Mouse (Mus musculus) T-helper 2 cell (primary cell): ENCODE results near the gene Wdr93.

ENCODE experiments used
- in situ Hi-C: fragments of 300-600 bp; cut with MboI, MseI; formaldehyde crosslinking; loops from one replicate; pipeline ENCODE4 v1.15.1; 2025; ENCODE audit warnings: high pct_unique_total_duplicates

The Wdr93 gene

DNA sequence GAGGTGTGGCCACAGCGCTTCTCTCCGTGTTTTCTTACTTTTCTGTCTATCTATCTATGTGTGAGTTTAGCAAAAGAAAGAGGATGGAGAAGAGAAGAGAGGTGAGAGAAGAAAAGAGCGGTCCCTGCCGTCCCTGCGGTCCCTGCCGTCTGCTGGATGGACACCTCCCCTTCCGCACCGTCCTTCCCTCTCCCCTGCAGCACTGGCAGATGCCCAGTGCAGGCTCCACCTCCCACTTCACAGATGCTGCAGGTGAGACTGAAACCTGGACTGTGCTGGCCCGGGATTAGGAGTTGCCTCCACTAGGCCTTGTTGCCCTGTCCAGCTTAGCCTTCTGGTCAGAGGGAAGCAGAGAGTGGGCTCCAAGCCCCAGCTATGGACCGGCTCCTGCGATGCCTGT is 58.4 kb downstream of the Wdr93 start:
- in situ Hi-C loops = no loop called here

DNA sequence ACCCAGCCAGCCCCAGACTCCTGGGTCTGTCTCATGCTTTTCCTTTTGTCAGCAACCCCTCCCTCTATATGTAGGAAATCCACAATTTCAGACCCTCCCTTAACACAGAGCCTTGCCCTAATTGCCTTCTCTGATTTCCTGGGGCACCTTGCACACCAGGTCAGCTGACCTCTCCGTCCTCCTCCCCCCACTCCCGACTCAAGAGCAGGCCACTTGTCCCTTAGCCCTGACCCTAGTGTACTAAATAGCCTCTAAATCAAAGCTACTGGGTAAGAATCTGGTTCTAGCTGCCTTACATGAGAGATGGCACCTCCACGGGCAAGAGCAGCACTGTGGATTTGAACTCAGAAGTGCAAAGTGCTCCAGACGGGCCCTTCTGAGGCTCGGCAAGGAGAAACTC is 59.1 kb downstream of the Wdr93 start:
- in situ Hi-C loops = no loop called here

- in situ Hi-C loops = no loop called here
These were observed 60.9 kb downstream of the Wdr93 start for GRCm38 (mm10) chr7:79803887-79804286.

DNA sequence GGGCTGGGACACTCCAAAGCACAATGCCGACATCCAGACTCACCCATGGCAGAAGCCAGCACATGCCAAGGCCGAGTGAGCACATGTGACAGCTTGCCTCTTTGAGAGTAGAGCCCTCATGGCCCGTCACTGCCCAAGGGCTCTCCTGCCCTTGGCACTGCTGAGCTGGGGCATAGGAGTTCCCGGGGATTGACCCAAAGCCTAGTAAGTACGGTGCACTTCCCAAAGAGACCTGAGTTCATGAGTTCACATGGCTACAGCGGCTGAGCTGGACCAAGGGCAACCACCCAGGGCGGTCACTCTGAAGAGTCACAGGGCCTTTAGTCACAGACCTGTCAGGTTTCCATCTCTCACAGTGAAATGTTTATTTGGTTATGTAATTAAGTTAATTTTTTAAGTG is 65.6 kb downstream of the Wdr93 start:
- in situ Hi-C loops = no loop called here

- in situ Hi-C loops = no loop called here
These were observed 67.9 kb downstream of the Wdr93 start, which contains the start of gene Mesp2 for GRCm38 (mm10) chr7:79810611-79811506. TSS of gene Mesp2 (plus strand) at chr7:79810727.

DNA sequence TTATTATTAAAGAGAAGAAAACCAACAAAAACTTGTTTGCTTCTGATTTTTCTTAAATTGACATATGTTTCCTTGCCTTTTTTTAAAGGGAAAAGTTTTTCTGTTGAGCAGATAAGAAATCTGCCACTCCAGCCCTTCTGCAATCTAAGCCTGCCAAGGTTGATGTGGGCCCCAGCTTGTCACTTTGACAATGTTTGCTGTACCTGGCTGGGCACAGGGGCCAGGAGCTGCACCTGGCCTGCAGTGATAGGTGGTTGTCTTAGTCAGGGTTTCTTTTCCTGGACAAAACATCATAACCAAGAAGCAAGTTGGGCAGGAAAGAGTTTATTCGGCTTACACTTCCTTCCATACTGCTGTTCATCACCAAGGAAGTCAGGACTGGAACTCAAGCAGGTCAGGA is 70.4 kb downstream of the Wdr93 start:
- in situ Hi-C loops = no loop called here

DNA sequence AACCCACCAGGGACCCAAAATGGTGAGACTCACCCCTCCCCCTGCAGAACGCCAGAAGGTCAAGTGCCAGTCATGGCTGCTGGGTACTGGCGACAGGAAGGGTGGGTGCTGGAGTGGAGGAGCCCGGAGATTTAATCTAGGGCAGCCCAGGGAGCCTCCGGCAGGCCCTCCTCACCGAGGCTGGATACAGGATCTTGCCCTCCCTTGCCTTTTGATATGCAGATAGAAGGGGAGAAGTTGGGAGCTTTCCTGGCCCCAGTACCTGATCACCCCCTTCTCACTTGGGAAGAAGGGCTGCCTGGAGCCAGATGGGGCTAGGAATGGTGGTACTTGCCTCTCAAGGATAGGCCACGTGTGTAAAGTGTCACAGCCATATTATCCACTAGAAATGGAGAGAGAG is 75.4 kb downstream of the Wdr93 start:
- in situ Hi-C loops = no loop called here

GRCm38 (mm10) chr7:79819515-79819914 is 76.6 kb downstream of the Wdr93 start:
- in situ Hi-C loops = no loop called here

- in situ Hi-C loops = no loop called here
These were observed 77.0 kb downstream of the Wdr93 start for GRCm38 (mm10) chr7:79819996-79820395.

GRCm38 (mm10) chr7:79822092-79822695 is 79.2 kb downstream of the Wdr93 start:
- in situ Hi-C loops = no loop called here

DNA sequence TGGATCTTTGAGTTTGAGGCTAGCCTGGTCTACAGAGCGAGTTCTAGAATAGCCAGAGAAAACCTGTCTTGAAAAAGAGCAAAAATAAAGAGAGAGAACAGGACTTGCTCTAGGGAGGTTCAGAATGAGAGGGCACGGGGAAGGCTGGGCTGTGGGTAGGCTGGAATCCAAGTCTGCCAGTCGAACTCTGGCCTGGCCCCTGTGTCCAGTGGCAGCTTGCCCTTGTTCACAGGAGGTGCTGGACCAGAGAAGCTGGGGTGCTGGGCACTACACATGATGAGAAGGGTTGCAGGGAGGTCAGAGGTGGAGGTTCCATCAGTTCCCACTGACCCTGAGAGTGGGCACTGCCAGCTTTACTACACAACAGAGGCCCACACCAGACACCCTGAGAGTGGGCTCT is 85.4 kb downstream of the Wdr93 start:
- in situ Hi-C loops = no loop called here

- in situ Hi-C loops = no loop called here
These were observed 88.2 kb downstream of the Wdr93 start for GRCm38 (mm10) chr7:79831145-79831544.

DNA sequence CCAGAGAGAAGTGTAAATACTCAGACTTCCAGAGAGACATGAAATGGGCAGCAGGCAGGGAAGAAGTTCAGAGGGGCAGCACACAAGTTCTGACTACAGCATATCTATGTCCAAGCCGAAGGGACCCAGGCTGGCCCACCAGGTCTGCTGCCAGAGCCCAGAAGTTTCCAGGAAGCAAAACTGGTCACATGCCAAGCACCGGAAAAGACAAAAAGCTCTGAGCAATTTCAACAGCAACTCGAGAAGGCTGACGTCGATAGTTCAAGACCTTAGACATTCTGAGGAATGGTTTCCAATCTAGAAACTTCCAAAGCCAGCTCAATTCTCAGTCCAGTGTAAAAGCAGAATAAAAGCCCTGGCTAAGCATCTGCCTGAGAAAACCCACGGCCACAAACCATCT is 88.6 kb downstream of the Wdr93 start:
- in situ Hi-C loops = no loop called here

- in situ Hi-C loops = no loop called here
These were observed 90.0 kb downstream of the Wdr93 start for GRCm38 (mm10) chr7:79832980-79833379.

DNA sequence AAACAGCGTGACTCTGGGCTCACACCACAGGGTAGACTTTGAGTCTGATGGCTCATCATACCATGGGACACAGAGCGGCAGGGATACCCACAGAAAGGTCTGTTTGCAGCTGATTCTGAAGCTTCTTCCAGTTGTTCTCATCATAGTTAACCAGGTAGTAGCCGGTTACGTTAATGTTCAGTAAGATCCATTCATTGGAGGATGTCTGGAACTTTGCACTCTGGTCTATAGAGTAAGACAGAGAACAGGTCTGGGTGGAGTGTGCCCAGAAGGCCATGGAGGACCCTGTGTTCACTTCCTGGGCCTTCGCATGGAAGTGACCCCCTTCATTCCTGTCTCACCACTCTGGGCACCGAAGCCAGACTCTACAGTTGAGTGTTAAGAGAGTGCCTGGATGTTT is 92.2 kb downstream of the Wdr93 start:
- in situ Hi-C loops = no loop called here
